Mouse (Mus musculus) cerebellum, adult 11-12 months (tissue): Measurements from ENCODE around the gene Lrrc40.
"Not testable (repeated sequence)": the region's sequence is repeated elsewhere in the genome, so short reads cannot be mapped to it uniquely, and the experiment has no call there.

Source experiments
- DNase-seq: peaks from one replicate; pipeline ENCODE4 v3.0.0; 2022

The Lrrc40 gene

GRCm38 (mm10) chr3:158091601-158092000 is 55.1 kb downstream of the Lrrc40 start:
- no peak for DNase-seq

- DNase-seq = no peak
These were observed 57.5 kb downstream of the Lrrc40 start for GRCm38 (mm10) chr3:158093919-158094318.

GRCm38 (mm10) chr3:158102043-158102442 is 65.6 kb downstream of the Lrrc40 start:
- not testable (repeated sequence) for DNase-seq

GRCm38 (mm10) chr3:158102530-158102929 is 66.1 kb downstream of the Lrrc40 start:
- not testable (repeated sequence) for DNase-seq

- no peak for DNase-seq
These were observed 67.0 kb downstream of the Lrrc40 start for GRCm38 (mm10) chr3:158103467-158103866.

GRCm38 (mm10) chr3:158105260-158105659 is 68.8 kb downstream of the Lrrc40 start:
- no peak for DNase-seq
